Mouse (Mus musculus) neural tube, embryonic 10.5 days (tissue): Measurements from ENCODE around the gene Fank1.
"Not testable (repeated sequence)": the region's sequence is repeated elsewhere in the genome, so short reads cannot be mapped to it uniquely, and the experiment has no call there.

Source experiments
- DNase-seq: peaks from one replicate; pipeline ENCODE4 v3.0.0-alpha.2; 2017; ENCODE audit warnings: low spot score; ENCODE audit errors: extremely low spot score

Gene Fank1

GRCm38 (mm10) chr7:133828514-133828913 lies 51.9 kb downstream of the Fank1 start:
- no peak for DNase-seq

- no peak for DNase-seq
Observed at GRCm38 (mm10) chr7:133829579-133829978, 52.9 kb downstream of the Fank1 start.

GRCm38 (mm10) chr7:133839546-133839945 lies 62.9 kb downstream of the Fank1 start:
- no peak for DNase-seq

- DNase-seq: no peak
Observed at GRCm38 (mm10) chr7:133842079-133842478, 65.4 kb downstream of the Fank1 start.

- no peak for DNase-seq
Observed at GRCm38 (mm10) chr7:133847175-133847574, 70.5 kb downstream of the Fank1 start.

GRCm38 (mm10) chr7:133848180-133848579 lies 71.5 kb downstream of the Fank1 start:
- DNase-seq: no peak

GRCm38 (mm10) chr7:133850735-133851134 lies 74.1 kb downstream of the Fank1 start:
- DNase-seq: no peak

- peak; percentile 79 for DNase-seq
Observed at GRCm38 (mm10) chr7:133856278-133856677, 79.6 kb downstream of the Fank1 start.

GRCm38 (mm10) chr7:133858506-133858905 lies 81.8 kb downstream of the Fank1 start:
- no peak for DNase-seq

- DNase-seq: no peak
Observed at GRCm38 (mm10) chr7:133859548-133859947, 82.9 kb downstream of the Fank1 start.

GRCm38 (mm10) chr7:133862233-133862632 lies 85.6 kb downstream of the Fank1 start:
- DNase-seq: no peak

GRCm38 (mm10) chr7:133862723-133863122 lies 86.1 kb downstream of the Fank1 start:
- no peak for DNase-seq

GRCm38 (mm10) chr7:133863151-133863550 lies 86.5 kb downstream of the Fank1 start:
- no peak for DNase-seq

- DNase-seq: no peak
Observed at GRCm38 (mm10) chr7:133863684-133864083, 87.0 kb downstream of the Fank1 start.

GRCm38 (mm10) chr7:133870265-133870664 lies 93.6 kb downstream of the Fank1 start:
- no peak for DNase-seq

GRCm38 (mm10) chr7:133872701-133873100 lies 96.0 kb downstream of the Fank1 start:
- no peak for DNase-seq

GRCm38 (mm10) chr7:133876139-133876538 lies 99.5 kb downstream of the Fank1 start:
- DNase-seq: no peak

- DNase-seq: no peak
Observed at GRCm38 (mm10) chr7:133876646-133877342, 100.1 kb downstream of the Fank1 start.

- DNase-seq: no peak
Observed at GRCm38 (mm10) chr7:133879761-133880160, 103.1 kb downstream of the Fank1 start.

- DNase-seq: not testable (repeated sequence)
Observed at GRCm38 (mm10) chr7:133884759-133885431, 108.2 kb downstream of the Fank1 start.

GRCm38 (mm10) chr7:133888926-133889920 lies 112.6 kb downstream of the Fank1 start:
- no peak for DNase-seq

GRCm38 (mm10) chr7:133889986-133890385 lies 113.3 kb downstream of the Fank1 start:
- no peak for DNase-seq
